Mouse (Mus musculus) limb, embryonic 10.5 days (tissue): ENCODE results near the gene Casc4. TPM values are rescaled to one million over a fixed set of nuclear protein-coding genes. Genes with fewer than 3 reads are reported as not detected.

Experiments
- DNase-seq: peaks from one replicate; pipeline ENCODE4 v3.0.0-alpha.2; 2017; ENCODE audit warnings: low spot score
- H3K27ac ChIP-seq: fragments of 300-500 bp; sonication (generic); 2 replicates; pipeline ENCODE4 v1.5.1; 2016; ENCODE audit warnings: mild to moderate bottlenecking
- H3K27me3 ChIP-seq: fragments of 300-500 bp; sonication (generic); 2 replicates; pipeline ENCODE4 v1.6.1; 2016; ENCODE audit warnings: low read depth, mild to moderate bottlenecking; ENCODE audit not compliant: poor library complexity, severe bottlenecking
- H3K36me3 ChIP-seq: fragments of 300-500 bp; sonication (generic); 2 replicates; pipeline ENCODE4 v1.6.1; 2016; ENCODE audit warnings: mild to moderate bottlenecking, moderate library complexity
- H3K4me1 ChIP-seq: fragments of 300-500 bp; sonication (generic); 2 replicates; pipeline ENCODE4 v1.6.1; 2016
- H3K4me3 ChIP-seq: fragments of 300-500 bp; sonication (generic); 2 replicates; pipeline ENCODE4 v1.5.1; 2016; ENCODE audit warnings: mild to moderate bottlenecking, moderate library complexity
- H3K9me3 ChIP-seq: fragments of 300-500 bp; sonication (generic); replicated peaks from 2 replicates; pipeline ENCODE4 v1.6.1; 2016; ENCODE audit warnings: mild to moderate bottlenecking
- WGBS: fragments of 180-500 bp; shearing (Covaris S2); methylation state at CpG from one replicate; pipeline ENCODE4 v1.1.7; 2016; 5-methylcytosine and 5-hydroxymethylcytosine counted together
- polyA plus RNA-seq: library from polyadenylated mRNA; unstranded; fragments of >200 nt; fragmentation: Nextera tagmentation; extraction: Ambion mirVana; gene quantifications from 2 replicates; pipeline ENCODE4 v1.2.1, GENCODE M21; 2016

Casc4 gene
- 14.5 and 17.7 TPM in 2 replicates for polyA plus RNA-seq

- Histone ChIP-seq H3K27ac (peak within 1 kb of the TSS; percentile 91), H3K4me1 (peaks cover 22% of the 10 kb centered on the region), H3K27me3 (no peaks in the 10 kb centered on the region), H3K9me3 (no peaks in the 10 kb centered on the region), H3K36me3 (peaks cover 7% of the 10 kb centered on the region), H3K4me3 (peak within 1 kb of the TSS; percentile 87)
- DNase-seq: peak; percentile 98
- under 1% methylated on average over 29 of the region's 43 CpGs for WGBS
These were observed at the start of gene Casc4 for GRCm38 (mm10) chr2:121866632-121867050. Gene Casc4, plus strand, starts transcription at chr2:121866970.

DNA sequence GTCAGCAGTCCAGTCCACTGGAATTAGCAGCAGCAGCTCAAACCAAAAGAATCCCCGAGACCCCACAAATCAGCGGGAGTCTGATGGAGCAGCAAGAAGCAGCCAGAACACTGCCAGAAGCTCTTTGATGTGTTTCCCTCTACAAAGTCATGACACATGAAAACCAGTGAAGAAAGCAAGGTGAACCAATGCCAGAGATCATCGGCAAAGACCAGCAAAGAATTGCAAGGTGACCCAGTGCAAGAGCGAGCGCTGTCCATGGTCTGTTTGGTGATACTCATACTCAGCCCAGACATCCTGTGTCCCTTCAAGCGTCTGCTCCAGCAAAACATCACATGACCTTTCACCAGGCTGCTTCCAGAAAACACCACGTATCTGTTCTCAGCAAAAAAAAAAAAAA is 45.0 kb upstream of the Casc4 start:
- no peaks in the 10 kb centered on the region for H3K9me3 ChIP-seq

DNA sequence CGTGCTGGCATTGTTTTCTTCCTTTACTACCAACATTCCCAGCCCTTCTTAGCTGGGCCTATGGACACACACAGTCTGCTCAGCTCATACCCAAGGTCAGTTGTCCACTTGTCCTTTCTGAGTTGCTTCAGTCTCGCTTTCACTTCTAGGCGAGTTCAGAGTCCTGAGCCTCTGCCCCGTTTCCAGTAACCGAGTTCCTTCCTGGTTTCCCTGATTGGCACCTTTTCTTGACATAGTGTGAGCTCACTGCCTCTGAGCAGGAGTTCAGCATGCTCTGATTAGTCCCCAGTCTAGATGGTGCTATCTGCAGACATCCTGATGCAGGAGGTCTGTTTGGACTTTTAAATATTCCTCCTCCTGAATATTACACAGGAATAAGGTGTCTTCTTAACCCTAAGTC is 42.1 kb upstream of the Casc4 start:
- Histone ChIP-seq H3K4me1 (no peaks in the 10 kb centered on the region), H3K27me3 (no peaks in the 10 kb centered on the region), H3K4me3 (no peak overlapping the region), H3K27ac (no peak overlapping the region), H3K9me3 (no peaks in the 10 kb centered on the region), H3K36me3 (no peaks in the 10 kb centered on the region)
- no peak for DNase-seq
- WGBS: 74% methylated on average over 5 of the region's 5 CpGs

More for the DNA sequence above, 45.0 kb upstream of the Casc4 start:
- 92% methylated on average over 7 of the region's 7 CpGs for WGBS
- H3K36me3 ChIP-seq: no peaks in the 10 kb centered on the region
- no peaks in the 10 kb centered on the region for H3K4me1 ChIP-seq
- no peaks in the 10 kb centered on the region for H3K27me3 ChIP-seq
- DNase-seq: no peak
- no peak overlapping the region for H3K27ac ChIP-seq
- H3K4me3 ChIP-seq: no peak overlapping the region

GRCm38 (mm10) chr2:121826189-121826588 is 40.6 kb upstream of the Casc4 start:
- no peak for DNase-seq
- H3K4me1 ChIP-seq: no peaks in the 10 kb centered on the region
- no peaks in the 10 kb centered on the region for H3K36me3 ChIP-seq
- no peak overlapping the region for H3K4me3 ChIP-seq
- 74% methylated on average over 2 of the region's 2 CpGs for whole genome bisulfite sequencing
- H3K27ac ChIP-seq: no peak overlapping the region
- H3K27me3 ChIP-seq: no peaks in the 10 kb centered on the region
- no peaks in the 10 kb centered on the region for H3K9me3 ChIP-seq

DNA sequence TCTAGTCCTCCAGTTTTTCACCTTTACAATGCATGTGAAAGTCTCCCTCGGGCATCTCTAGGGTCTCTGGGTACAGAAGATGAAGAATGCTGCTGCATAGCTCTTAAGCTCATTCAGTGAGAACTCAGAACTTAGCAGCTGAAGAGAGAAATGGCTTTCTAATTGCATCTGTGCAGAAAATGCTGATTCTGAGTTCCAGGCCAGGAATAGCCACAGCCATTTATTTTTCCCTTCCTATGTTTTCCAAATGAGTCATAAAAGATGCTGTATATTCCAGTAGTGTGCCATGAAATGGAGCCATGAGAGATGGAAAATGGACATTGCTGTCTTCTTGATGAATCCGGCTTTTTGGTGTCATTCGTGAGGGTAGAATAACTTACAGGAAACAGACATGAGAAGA is 38.4 kb upstream of the Casc4 start:
- Histone ChIP-seq H3K36me3 (no peaks in the 10 kb centered on the region), H3K4me1 (no peaks in the 10 kb centered on the region), H3K9me3 (no peaks in the 10 kb centered on the region), H3K4me3 (no peak overlapping the region), H3K27me3 (no peaks in the 10 kb centered on the region), H3K27ac (no peak overlapping the region)
- WGBS: 91% methylated on average over 3 of the region's 3 CpGs
- DNase-seq: no peak

GRCm38 (mm10) chr2:121832484-121832894 is 34.3 kb upstream of the Casc4 start:
- DNase-seq: peak; percentile 61
- no peak overlapping the region for H3K27ac ChIP-seq
- H3K36me3 ChIP-seq: no peaks in the 10 kb centered on the region
- H3K9me3 ChIP-seq: no peaks in the 10 kb centered on the region
- WGBS: 8% methylated on average over 5 of the region's 5 CpGs
- H3K27me3 ChIP-seq: 0 out of 2 replicates have a peak, but pooled peaks cover 3% of the 10 kb centered on the region
- H3K4me3 ChIP-seq: no peak overlapping the region
- no peaks in the 10 kb centered on the region for H3K4me1 ChIP-seq

GRCm38 (mm10) chr2:121834926-121835325 is 31.8 kb upstream of the Casc4 start:
- 0 out of 2 replicates have a peak, but pooled peaks cover 3% of the 10 kb centered on the region for H3K27me3 ChIP-seq
- H3K4me3 ChIP-seq: no peak overlapping the region
- 45% methylated on average over 3 of the region's 3 CpGs for WGBS
- H3K4me1 ChIP-seq: no peaks in the 10 kb centered on the region
- H3K36me3 ChIP-seq: no peaks in the 10 kb centered on the region
- H3K9me3 ChIP-seq: no peaks in the 10 kb centered on the region
- DNase-seq: no peak
- no peak overlapping the region for H3K27ac ChIP-seq

DNA sequence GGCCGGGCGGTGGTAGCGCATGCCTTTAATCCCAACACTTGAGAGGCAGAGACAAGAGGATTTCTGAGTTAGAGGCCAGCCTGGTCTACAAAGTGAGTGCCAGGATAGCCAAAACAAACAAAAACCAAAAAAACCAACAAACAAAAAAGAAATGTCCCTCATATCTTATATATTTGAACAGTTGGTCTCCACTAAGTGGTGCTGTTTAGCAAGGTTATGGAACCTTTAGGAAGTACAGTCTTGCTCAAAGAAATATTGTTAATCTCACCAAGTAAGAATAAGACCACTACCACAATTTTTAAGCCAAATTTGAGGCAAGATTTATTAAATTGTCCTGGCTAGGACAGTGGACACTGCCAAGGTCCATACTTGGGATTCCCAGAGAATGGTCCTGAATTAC is 25.3 kb upstream of the Casc4 start:
- 94% methylated on average over 3 of the region's 3 CpGs for WGBS

DNA sequence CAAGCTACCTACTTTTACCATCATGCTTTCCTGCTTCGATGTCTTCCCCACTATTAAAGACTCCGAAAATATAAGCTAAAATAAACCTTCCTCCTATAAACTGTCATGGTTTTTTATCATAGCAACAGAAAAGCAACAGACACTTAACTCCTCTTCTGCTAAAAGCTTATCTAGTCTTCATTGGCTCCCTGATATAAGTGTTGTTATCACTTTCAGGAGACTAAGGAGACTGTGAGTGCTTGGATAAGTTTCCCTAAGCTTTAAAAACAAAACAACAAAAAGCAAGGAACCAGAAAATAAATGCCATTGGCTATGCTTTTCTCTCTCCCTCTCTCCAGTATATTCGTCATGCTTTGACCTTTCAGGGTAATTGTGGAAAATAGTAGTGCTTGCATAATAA is 24.5 kb upstream of the Casc4 start:
- H3K27me3 ChIP-seq: no peaks in the 10 kb centered on the region
- WGBS: 87% methylated on average over 3 of the region's 3 CpGs

More for the DNA sequence above, 25.3 kb upstream of the Casc4 start:
- no peak for DNase-seq
- Histone ChIP-seq H3K9me3 (no peaks in the 10 kb centered on the region), H3K27ac (no peak overlapping the region), H3K4me3 (no peak overlapping the region), H3K4me1 (peaks cover 5% of the 10 kb centered on the region), H3K36me3 (no peaks in the 10 kb centered on the region), H3K27me3 (no peaks in the 10 kb centered on the region)

GRCm38 (mm10) chr2:121846050-121846449 is 20.7 kb upstream of the Casc4 start:
- Histone ChIP-seq H3K9me3 (no peaks in the 10 kb centered on the region), H3K27me3 (no peaks in the 10 kb centered on the region), H3K36me3 (no peaks in the 10 kb centered on the region), H3K27ac (no peak overlapping the region), H3K4me1 (peaks cover 5% of the 10 kb centered on the region), H3K4me3 (no peak overlapping the region)
- WGBS: 60% methylated on average over 8 of the region's 8 CpGs
- no peak for DNase-seq

More for the DNA sequence above, 24.5 kb upstream of the Casc4 start:
- peaks cover 5% of the 10 kb centered on the region for H3K4me1 ChIP-seq
- no peaks in the 10 kb centered on the region for H3K36me3 ChIP-seq
- H3K4me3 ChIP-seq: no peak overlapping the region
- no peak overlapping the region for H3K27ac ChIP-seq
- H3K9me3 ChIP-seq: no peaks in the 10 kb centered on the region
- no peak for DNase-seq

DNA sequence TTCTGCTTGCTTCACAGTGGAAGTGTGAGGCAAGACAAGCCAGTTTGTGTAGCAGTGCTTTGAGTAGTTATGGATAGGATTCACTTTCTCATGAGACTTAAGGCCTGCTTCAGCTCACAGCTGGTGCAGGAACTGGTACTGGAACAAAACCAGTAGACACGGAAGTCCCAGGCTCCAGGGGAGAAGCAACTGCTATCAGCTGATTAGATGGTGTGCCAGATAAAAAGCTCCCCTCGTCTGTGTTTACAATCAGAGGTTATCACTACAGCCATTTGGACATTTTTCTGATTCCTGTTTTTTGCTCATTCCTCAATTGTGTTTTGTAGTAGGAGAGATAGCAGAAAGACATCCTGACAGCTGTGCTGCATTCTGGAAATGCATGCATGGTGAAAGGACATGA is 14.7 kb upstream of the Casc4 start:
- no peaks in the 10 kb centered on the region for H3K27me3 ChIP-seq
- WGBS: 65% methylated on average over 2 of the region's 2 CpGs
- no peak for DNase-seq
- no peaks in the 10 kb centered on the region for H3K9me3 ChIP-seq
- H3K27ac ChIP-seq: no peak overlapping the region
- H3K4me1 ChIP-seq: no peaks in the 10 kb centered on the region
- no peak overlapping the region for H3K4me3 ChIP-seq
- H3K36me3 ChIP-seq: no peaks in the 10 kb centered on the region

GRCm38 (mm10) chr2:121853974-121854373 is 12.8 kb upstream of the Casc4 start:
- DNase-seq: no peak
- H3K4me1 ChIP-seq: no peaks in the 10 kb centered on the region
- no peak overlapping the region for H3K27ac ChIP-seq
- H3K4me3 ChIP-seq: no peak overlapping the region
- no peaks in the 10 kb centered on the region for H3K27me3 ChIP-seq
- no peaks in the 10 kb centered on the region for H3K9me3 ChIP-seq
- no peaks in the 10 kb centered on the region for H3K36me3 ChIP-seq
- WGBS: 76% methylated on average over 3 of the region's 3 CpGs

- Histone ChIP-seq H3K27me3 (no peaks in the 10 kb centered on the region), H3K4me3 (no peak overlapping the region), H3K4me1 (no peaks in the 10 kb centered on the region), H3K27ac (no peak overlapping the region), H3K36me3 (no peaks in the 10 kb centered on the region), H3K9me3 (no peaks in the 10 kb centered on the region)
- WGBS: 72% methylated on average over 5 of the region's 5 CpGs
- DNase-seq: no peak
These were observed 7.3 kb upstream of the Casc4 start for GRCm38 (mm10) chr2:121859380-121859980.
